In the genomic region with DNA sequence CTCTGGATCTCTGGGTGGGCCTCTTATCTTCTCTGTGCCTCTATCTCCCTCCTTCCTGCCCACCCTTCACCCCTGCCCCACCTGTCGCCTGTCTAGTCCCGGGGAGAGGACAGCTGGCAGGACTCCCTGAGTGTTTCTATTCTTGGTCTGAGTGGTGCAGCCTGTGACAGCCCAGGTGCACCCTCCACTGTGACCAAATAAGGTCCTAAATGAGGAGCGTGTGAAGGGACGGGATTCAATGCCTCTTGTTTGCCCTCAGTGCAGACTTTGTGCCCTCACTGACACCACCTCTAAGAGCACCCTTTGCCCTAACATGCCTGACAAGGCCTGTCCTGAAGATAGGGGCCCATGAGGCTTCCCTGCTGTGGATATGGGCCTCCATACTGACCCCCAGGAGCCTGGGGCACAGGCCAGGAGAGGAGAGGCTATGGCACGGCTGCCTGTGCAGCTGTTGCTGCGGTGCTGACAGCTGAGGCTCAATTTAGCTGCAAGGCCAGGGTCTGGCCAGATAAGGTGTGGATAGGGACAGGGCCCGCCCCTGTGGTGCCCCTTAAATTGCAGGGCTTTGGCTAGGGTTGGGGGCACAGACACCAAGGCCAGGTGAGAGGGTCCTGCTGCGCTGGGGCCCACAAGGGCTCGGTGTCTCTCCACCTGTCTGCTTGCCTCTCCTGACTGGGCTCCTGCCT, we compare ENCODE assay signal across 8 mouse cellular contexts. TPM values are rescaled to one million over a fixed set of nuclear protein-coding genes. Genes with fewer than 3 reads are reported as not detected.
DNase-seq lines count a peak whose midpoint lies in the region; ATAC-seq lines count a peak whose summit lies in the region.

No protein-coding gene starts in this region.

- DNase-seq in hindbrain, embryonic 10.5 days (ENCODE audit: low spot score), result no peak
- DNase-seq in embryonic facial prominence, embryonic 14.5 days (ENCODE audit: low spot score), result peak; percentile 56
- peak; percentile 66 to 74 for DNase-seq in heart, postnatal 36 days
- DNase-seq in adrenal gland, adult (ENCODE audit: inconsistent age in 2 of 2, low spot score in 1 of 2), result no peak
- no peak for DNase-seq in urinary bladder, adult 18-20 months (ENCODE audit: low spot score in 2 of 2)

- H3K36me3 ChIP-seq in hindbrain, embryonic 10.5 days, result 0 out of 2 replicates have a peak, but pooled peaks cover 4% of the 10 kb centered on the region
- no peaks in the 10 kb centered on the region for H3K36me3 ChIP-seq in hindbrain, embryonic 16.5 days (ENCODE audit: control insufficient read depth, insufficient read depth, low read length)
- H3K36me3 ChIP-seq in embryonic facial prominence, embryonic 14.5 days (ENCODE audit: control insufficient read depth, insufficient read depth, low read length), result 0 out of 2 replicates have a peak, but pooled peaks cover 6% of the 10 kb centered on the region
- no peaks in the 10 kb centered on the region for H3K36me3 ChIP-seq in lung, embryonic 15.5 days

- no peak overlapping the region; the same call in 1 of the 2 replicates for H3K9ac ChIP-seq in hindbrain, embryonic 16.5 days (ENCODE audit: low read depth, low read length)
- peak overlapping the region; percentile 46; the same call in 1 of the 2 replicates for H3K9ac ChIP-seq in embryonic facial prominence, embryonic 14.5 days (ENCODE audit: low read depth, low read length)
- H3K9ac ChIP-seq in lung, embryonic 15.5 days, result no peak overlapping the region

- peak overlapping the region; percentile 83 for H3K27ac ChIP-seq in hindbrain, embryonic 10.5 days
- no peak overlapping the region for H3K27ac ChIP-seq in hindbrain, embryonic 16.5 days (ENCODE audit: low read depth, low read length)
- peak overlapping the region; percentile 58 for H3K27ac ChIP-seq in embryonic facial prominence, embryonic 14.5 days (replicated peaks; ENCODE audit: low read depth, low read length)
- H3K27ac ChIP-seq in lung, embryonic 15.5 days, result peak overlapping the region; percentile 80

- H3K4me1 ChIP-seq in hindbrain, embryonic 10.5 days (replicated peaks), result peaks cover 74% of the 10 kb centered on the region
- peaks cover 32% of the 10 kb centered on the region for H3K4me1 ChIP-seq in hindbrain, embryonic 16.5 days (ENCODE audit: control insufficient read depth, insufficient read depth, low read depth, low read length)
- H3K4me1 ChIP-seq in embryonic facial prominence, embryonic 14.5 days (ENCODE audit: control insufficient read depth, insufficient read depth, low read length), result peaks cover 15% of the 10 kb centered on the region
- H3K4me1 ChIP-seq in lung, embryonic 15.5 days, result peaks cover 65% of the 10 kb centered on the region

- H3K9me3 ChIP-seq in hindbrain, embryonic 10.5 days, result no peaks in the 10 kb centered on the region
- no peaks in the 10 kb centered on the region for H3K9me3 ChIP-seq in hindbrain, embryonic 16.5 days (ENCODE audit: control insufficient read depth, low read length)
- H3K9me3 ChIP-seq in embryonic facial prominence, embryonic 14.5 days (ENCODE audit: control insufficient read depth, low read length), result no peaks in the 10 kb centered on the region
- no peaks in the 10 kb centered on the region for H3K9me3 ChIP-seq in lung, embryonic 15.5 days

- no peak overlapping the region for H3K4me2 ChIP-seq in hindbrain, embryonic 16.5 days (ENCODE audit: low read length)
- no peak overlapping the region for H3K4me2 ChIP-seq in embryonic facial prominence, embryonic 14.5 days (ENCODE audit: low read depth, low read length)
- H3K4me2 ChIP-seq in lung, embryonic 15.5 days, result peak overlapping the region; percentile 33; the same call in 1 of the 2 replicates

- peaks cover 45% of the 10 kb centered on the region for H3K27me3 ChIP-seq in hindbrain, embryonic 10.5 days (ENCODE audit: insufficient read depth, poor library complexity, severe bottlenecking)
- H3K27me3 ChIP-seq in hindbrain, embryonic 16.5 days (replicated peaks; ENCODE audit: control insufficient read depth, insufficient read depth, low read length), result no peaks in the 10 kb centered on the region
- H3K27me3 ChIP-seq in embryonic facial prominence, embryonic 14.5 days (replicated peaks; ENCODE audit: control insufficient read depth, insufficient read depth, low read length), result peaks cover 22% of the 10 kb centered on the region
- peaks cover 6% of the 10 kb centered on the region; the same call in 1 of the 2 replicates for H3K27me3 ChIP-seq in lung, embryonic 15.5 days

- no peak for ATAC-seq in hindbrain, embryonic 16.5 days
- ATAC-seq in embryonic facial prominence, embryonic 14.5 days (ENCODE audit: low read depth), result peak; percentile 46
- ATAC-seq in lung, embryonic 15.5 days (ENCODE audit: borderline replicate concordance, extremely low read depth, low FRiP score, low TSS enrichment), result no peak
- ATAC-seq in megakaryocyte, adult 5-6 weeks (ENCODE audit: poor library complexity, severe bottlenecking), result no peak

- intact Hi-C loops in heart, postnatal 36 days (cut with DNase I), result loop anchor here (5.0 kb wide), 1 partner anchor 226 kb away; a partner anchor contains a TSS

- no peak overlapping the region for H3K4me3 ChIP-seq in hindbrain, embryonic 10.5 days
- H3K4me3 ChIP-seq in hindbrain, embryonic 16.5 days (ENCODE audit: low read length), result no peak overlapping the region
- no peak overlapping the region for H3K4me3 ChIP-seq in embryonic facial prominence, embryonic 14.5 days (ENCODE audit: low read depth, low read length)
- no peak overlapping the region for H3K4me3 ChIP-seq in lung, embryonic 15.5 days

- 66% methylated on average over 9 of the region's 9 CpGs for WGBS in hindbrain, embryonic 10.5 days
- 59% methylated on average over 9 of the region's 9 CpGs for WGBS in hindbrain, embryonic 16.5 days
- 40% methylated on average over 7 of the region's 9 CpGs for WGBS in embryonic facial prominence, embryonic 14.5 days
- WGBS in lung, embryonic 15.5 days, result 24% methylated on average over 9 of the region's 9 CpGs

RNA-seq across cellular contexts. Expression of a gene that starts 5.3 kb away (rescaled TPM):
- polyA plus RNA-seq in hindbrain, embryonic 10.5 days (2016; fragmentation: Nextera tagmentation; extraction: Ambion mirVana), result 86.2 and 89.2 TPM in 2 replicates
- 42.5 and 46.2 TPM in 2 replicates for polyA plus RNA-seq in hindbrain, embryonic 16.5 days (2015; fragmentation: Nextera tagmentation; extraction: Ambion mirVana)
- 91.2 and 92.8 TPM in 2 replicates for polyA plus RNA-seq in embryonic facial prominence, embryonic 14.5 days (2014; fragmentation: Nextera tagmentation; extraction: Ambion mirVana)
- total RNA-seq in heart, postnatal 36 days (2021), result 100 to 1,000 TPM; 127 to 143 TPM
- polyA plus RNA-seq in lung, embryonic 15.5 days (2015; fragmentation: Nextera tagmentation; extraction: Ambion mirVana), result 109 and 111 TPM in 2 replicates
- 18.2 and 20.3 TPM in 2 replicates for total RNA-seq in megakaryocyte, adult 5-6 weeks (2015)
- total RNA-seq in megakaryocyte, adult 5-6 weeks (2017), result 12.5 and 14.0 TPM in 2 replicates

RNA-seq across cellular contexts. Expression of a gene that starts 7.9 kb away (rescaled TPM):
- polyA plus RNA-seq in hindbrain, embryonic 10.5 days (2016; fragmentation: Nextera tagmentation; extraction: Ambion mirVana), result 0.78 and 1.8 TPM in 2 replicates
- polyA plus RNA-seq in hindbrain, embryonic 16.5 days (2015; fragmentation: Nextera tagmentation; extraction: Ambion mirVana), result 3.1 and 3.9 TPM in 2 replicates
- polyA plus RNA-seq in embryonic facial prominence, embryonic 14.5 days (2014; fragmentation: Nextera tagmentation; extraction: Ambion mirVana), result 0.43 and 0.47 TPM in 2 replicates
- total RNA-seq in heart, postnatal 36 days (2021), result under 1 TPM; 0.65 to 0.75 TPM
- polyA plus RNA-seq in lung, embryonic 15.5 days (2015; fragmentation: Nextera tagmentation; extraction: Ambion mirVana), result 0.62 and 0.88 TPM in 2 replicates
- not detected in 2 replicates for total RNA-seq in megakaryocyte, adult 5-6 weeks (2015)
- total RNA-seq in megakaryocyte, adult 5-6 weeks (2017), result not detected in 2 replicates

RNA-seq across cellular contexts. Expression of a gene that starts 23.2 kb away (rescaled TPM):
- 102 and 122 TPM in 2 replicates for polyA plus RNA-seq in hindbrain, embryonic 10.5 days (2016; fragmentation: Nextera tagmentation; extraction: Ambion mirVana)
- polyA plus RNA-seq in hindbrain, embryonic 16.5 days (2015; fragmentation: Nextera tagmentation; extraction: Ambion mirVana), result 145 and 150 TPM in 2 replicates
- polyA plus RNA-seq in embryonic facial prominence, embryonic 14.5 days (2014; fragmentation: Nextera tagmentation; extraction: Ambion mirVana), result 140 and 145 TPM in 2 replicates
- 10 to 100 TPM; 87.6 to 87.9 TPM for total RNA-seq in heart, postnatal 36 days (2021)
- polyA plus RNA-seq in lung, embryonic 15.5 days (2015; fragmentation: Nextera tagmentation; extraction: Ambion mirVana), result 107 and 108 TPM in 2 replicates
- 42.4 and 47.4 TPM in 2 replicates for total RNA-seq in megakaryocyte, adult 5-6 weeks (2015)
- total RNA-seq in megakaryocyte, adult 5-6 weeks (2017), result 23.1 and 27.4 TPM in 2 replicates

RNA-seq across cellular contexts. Expression of a gene that starts 23.3 kb away (rescaled TPM):
- 17.1 and 20.5 TPM in 2 replicates for polyA plus RNA-seq in hindbrain, embryonic 10.5 days (2016; fragmentation: Nextera tagmentation; extraction: Ambion mirVana)
- 20.4 and 23.7 TPM in 2 replicates for polyA plus RNA-seq in hindbrain, embryonic 16.5 days (2015; fragmentation: Nextera tagmentation; extraction: Ambion mirVana)
- polyA plus RNA-seq in embryonic facial prominence, embryonic 14.5 days (2014; fragmentation: Nextera tagmentation; extraction: Ambion mirVana), result 5.4 and 10.7 TPM in 2 replicates
- total RNA-seq in heart, postnatal 36 days (2021), result 1 to 10 TPM; 3.1 to 3.2 TPM
- 9.1 and 11.1 TPM in 2 replicates for polyA plus RNA-seq in lung, embryonic 15.5 days (2015; fragmentation: Nextera tagmentation; extraction: Ambion mirVana)
- total RNA-seq in megakaryocyte, adult 5-6 weeks (2015), result 1.7 and 2.0 TPM in 2 replicates
- total RNA-seq in megakaryocyte, adult 5-6 weeks (2017), result 0.12 TPM in 1 of 2 replicates, not detected in the other

RNA-seq across cellular contexts. Expression of a gene that starts 44.3 kb away (rescaled TPM):
- 1.7 and 4.4 TPM in 2 replicates for polyA plus RNA-seq in hindbrain, embryonic 10.5 days (2016; fragmentation: Nextera tagmentation; extraction: Ambion mirVana)
- 12.4 and 12.6 TPM in 2 replicates for polyA plus RNA-seq in hindbrain, embryonic 16.5 days (2015; fragmentation: Nextera tagmentation; extraction: Ambion mirVana)
- 1.8 and 2.1 TPM in 2 replicates for polyA plus RNA-seq in embryonic facial prominence, embryonic 14.5 days (2014; fragmentation: Nextera tagmentation; extraction: Ambion mirVana)
- 10 to 100 TPM; 20.5 to 21.6 TPM for total RNA-seq in heart, postnatal 36 days (2021)
- 0.88 and 0.98 TPM in 2 replicates for polyA plus RNA-seq in lung, embryonic 15.5 days (2015; fragmentation: Nextera tagmentation; extraction: Ambion mirVana)
- total RNA-seq in megakaryocyte, adult 5-6 weeks (2015), result not detected in 2 replicates
- not detected in 2 replicates for total RNA-seq in megakaryocyte, adult 5-6 weeks (2017)

Comparison
In these comparisons a context has a peak if more than half of its experiments do, and no peak if none do; other contexts are left out.
1. DNase-seq: peak in embryonic facial prominence, embryonic 14.5 days (single experiment) and heart, postnatal 36 days (2 of 2); none in hindbrain, embryonic 10.5 days (single experiment), adrenal gland, adult (0 of 2) and urinary bladder, adult 18-20 months (0 of 2).